Mouse (Mus musculus): ENCODE data around the gene Mmgt2.

Gene Mmgt2

DNA sequence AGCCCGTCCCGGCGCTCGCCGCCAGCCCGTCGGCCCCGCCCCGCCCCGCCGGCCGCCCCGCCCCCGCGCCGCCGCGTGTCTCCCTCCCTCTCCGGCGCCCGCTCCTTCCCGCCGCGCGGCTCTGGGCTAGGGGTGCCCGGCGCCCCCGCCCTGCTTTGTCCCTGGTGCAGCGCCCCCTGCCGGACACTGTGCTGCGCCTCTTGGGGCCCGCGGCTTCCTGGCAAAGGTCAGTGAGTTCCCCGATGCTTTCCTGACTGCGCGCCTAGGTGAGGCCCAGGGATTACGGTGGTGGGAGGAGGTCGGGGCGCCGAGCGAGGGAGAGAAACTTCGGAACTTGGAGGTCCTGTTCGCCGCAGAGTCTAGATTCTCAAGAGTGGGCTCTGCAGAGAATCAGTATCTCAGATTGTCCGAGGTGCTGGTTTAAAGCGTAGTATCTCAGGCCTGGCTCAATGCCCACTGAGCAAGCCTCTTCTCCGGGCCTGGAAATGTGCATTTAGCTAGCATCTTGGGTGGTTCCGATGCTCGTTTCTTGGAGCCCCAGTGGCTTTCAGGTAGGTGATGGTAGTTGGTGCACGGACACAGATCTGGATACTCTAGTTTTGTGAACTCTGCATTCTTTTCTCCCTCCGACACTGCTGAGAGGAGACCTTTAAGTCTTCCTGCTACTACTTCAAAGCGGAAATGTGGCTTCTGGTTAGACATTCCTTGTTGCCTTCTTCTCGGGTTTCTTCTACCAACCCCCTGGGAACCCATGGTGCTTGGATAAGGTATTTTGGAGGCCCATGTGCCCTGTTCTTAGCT lies at the start of gene Mmgt2:
Gene Mmgt2 (plus strand): TSS at position 74 of the 801 bp plus-strand sequence.
- DNase-seq (ENCODE audit: low spot score in 2 of 2) = peak; percentile 89 to 92

- DNase-seq (ENCODE audit: low spot score in 2 of 2) = no peak
Measured at GRCm38 (mm10) chr11:62601732-62602618, 46.5 kb upstream of the Mmgt2 start.

- peak; percentile 99 for DNase-seq (ENCODE audit: low spot score in 2 of 2)
Measured at GRCm38 (mm10) chr11:62602619-62603311, 45.7 kb upstream of the Mmgt2 start.

DNA sequence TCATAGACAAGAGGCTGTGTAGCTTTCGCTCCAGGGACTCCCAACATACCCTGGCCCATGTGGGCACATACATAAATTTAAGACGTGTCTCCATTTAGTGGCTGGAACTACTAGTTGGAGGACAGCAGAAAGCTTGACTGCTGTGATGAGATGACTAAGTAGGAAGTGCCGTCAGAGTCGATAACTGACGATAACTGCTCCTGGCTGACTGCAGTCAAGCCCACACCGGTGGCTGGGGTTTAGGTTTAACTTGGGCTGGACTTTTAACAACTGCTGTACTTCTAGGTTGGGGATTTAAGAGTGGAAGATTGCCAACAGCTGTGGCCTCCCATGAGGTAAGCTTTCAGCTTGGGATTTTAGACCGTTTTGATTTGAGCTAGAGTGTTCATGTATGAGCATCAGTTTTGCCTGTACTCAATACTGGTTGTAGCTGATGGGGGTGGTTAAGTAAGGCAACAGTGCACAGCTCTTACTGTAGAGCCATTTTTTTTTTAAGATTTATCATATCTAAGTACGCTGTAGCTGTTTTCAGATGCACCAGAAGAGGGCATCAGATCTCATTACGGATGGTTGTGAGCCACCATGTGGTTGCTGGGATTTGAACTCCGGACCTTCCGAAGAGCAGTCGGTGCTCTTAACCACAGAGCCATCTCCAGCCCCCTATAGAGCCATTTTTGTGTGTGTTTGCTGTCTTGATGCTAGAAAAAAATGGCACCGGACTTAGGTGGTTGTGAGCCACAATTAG lies 45.0 kb upstream of the Mmgt2 start:
- no peak for DNase-seq (ENCODE audit: low spot score in 2 of 2)

DNA sequence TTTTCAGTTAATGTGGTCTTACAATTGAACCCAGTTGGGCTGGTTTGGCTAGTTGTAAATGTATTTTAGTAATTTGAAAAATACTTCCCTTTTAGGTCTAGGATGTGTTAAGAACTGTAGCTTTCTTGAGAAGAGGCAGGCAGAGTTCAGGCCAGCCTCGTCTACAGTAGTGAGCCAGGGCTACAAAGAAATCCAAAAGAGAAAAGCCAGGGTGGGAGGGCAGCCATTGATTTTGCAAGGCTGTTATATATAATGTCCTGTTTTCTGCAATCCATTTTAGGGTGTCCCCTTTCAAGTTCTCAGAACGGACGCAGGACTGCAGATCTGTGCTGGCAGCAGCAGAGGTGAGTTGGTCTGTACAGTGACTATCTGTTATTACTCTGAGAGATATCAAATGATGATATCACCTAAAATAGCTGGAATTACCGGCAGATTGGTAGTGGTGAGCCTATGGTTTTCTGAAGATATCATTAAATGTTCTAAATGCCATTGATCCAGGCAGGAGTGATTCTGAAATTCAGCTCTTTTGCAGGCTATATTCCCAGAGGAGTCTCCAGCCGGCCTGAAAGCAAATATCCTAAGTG lies 44.2 kb upstream of the Mmgt2 start:
- no peak for DNase-seq (ENCODE audit: low spot score in 2 of 2)

GRCm38 (mm10) chr11:62604886-62605618 lies 43.4 kb upstream of the Mmgt2 start:
- no peak for DNase-seq (ENCODE audit: low spot score in 2 of 2)

DNA sequence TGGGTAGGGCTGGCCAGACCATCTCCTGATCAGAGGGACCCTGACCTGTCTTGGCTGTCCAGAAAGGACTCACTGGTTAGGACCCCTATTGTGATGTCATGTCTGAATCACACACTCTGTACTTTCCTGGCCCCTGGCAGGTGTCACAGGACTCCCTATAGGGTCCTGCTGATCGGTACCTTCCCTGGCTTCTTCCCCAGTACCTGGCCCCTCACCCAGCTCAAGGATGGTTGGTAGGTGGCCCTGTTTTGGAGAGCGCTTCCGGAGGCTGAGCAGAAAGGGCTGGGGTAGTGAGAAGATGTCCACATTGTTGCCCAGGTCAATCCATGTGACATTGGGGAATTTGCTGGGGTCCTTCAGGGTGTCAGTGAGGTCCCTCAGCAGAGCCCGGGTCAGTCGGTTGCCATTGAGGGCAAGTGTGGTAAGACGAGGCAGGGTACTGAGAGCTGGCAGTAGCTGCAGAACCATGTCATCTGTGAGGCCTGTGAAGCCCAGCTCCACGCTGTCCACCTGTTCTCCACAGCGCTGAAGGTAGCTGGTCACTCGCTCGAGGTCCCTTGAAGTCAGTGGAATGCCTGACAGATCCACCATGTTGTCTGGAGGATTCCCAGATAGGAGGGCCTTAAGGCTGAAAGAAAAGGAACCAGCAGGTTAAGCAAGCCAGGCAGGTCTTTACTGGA lies 42.7 kb upstream of the Mmgt2 start:
- no peak for DNase-seq (ENCODE audit: low spot score in 2 of 2)

- no peak for DNase-seq (ENCODE audit: low spot score in 2 of 2)
Measured at GRCm38 (mm10) chr11:62606299-62607169, 41.9 kb upstream of the Mmgt2 start.

DNA sequence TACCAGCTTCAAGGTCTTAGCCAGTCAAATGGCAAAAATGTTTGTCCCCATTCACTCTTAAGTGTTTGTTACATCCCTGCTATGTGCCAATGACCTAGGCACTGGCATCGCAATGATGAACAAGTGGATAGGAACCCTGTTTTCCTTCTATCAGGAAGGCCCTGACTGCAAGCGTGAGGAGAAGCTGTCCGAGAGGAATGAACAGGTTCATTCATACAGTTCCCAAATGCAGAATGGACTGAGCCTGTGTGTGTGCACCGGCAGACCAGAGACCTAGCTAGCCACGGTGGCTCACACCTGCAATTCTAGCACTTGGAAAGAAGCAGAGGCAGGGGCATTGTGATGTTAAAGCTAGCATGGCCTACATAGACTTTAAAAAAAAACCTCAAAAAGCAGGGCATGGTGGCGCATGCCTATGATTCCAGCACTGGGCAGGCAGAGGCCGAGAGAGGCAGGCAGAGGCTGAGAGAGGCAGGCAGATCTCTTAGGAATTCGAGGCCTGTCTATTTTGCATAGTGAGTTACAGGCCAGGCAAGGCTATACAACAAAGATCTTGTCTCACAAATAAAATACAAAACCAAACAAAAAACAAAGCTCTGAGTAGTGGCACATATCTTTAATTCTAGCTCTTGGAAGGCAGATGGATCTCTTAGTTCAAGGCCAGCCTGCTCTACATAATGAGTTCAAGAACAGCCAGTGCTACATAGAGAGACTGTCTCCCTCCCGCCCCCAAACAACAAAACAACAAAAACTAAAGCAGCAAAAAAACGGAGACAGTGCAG lies 41.1 kb upstream of the Mmgt2 start:
- DNase-seq (ENCODE audit: low spot score in 2 of 2) = no peak

DNA sequence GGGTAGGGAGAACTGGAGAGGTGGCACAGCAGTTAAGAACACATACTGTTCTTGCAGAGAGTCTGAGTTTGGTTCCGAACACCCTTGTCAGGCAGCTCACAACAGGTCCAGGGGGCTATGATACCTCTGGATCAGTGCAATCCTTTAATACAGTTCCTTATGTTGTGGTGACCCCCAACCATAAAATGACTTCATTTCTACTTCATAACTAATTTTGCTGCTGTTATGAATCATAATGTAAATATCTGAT lies 40.6 kb upstream of the Mmgt2 start:
- no peak for DNase-seq (ENCODE audit: low spot score in 2 of 2)

- DNase-seq (ENCODE audit: low spot score in 2 of 2) = no peak
Measured at GRCm38 (mm10) chr11:62608826-62609675, 39.4 kb upstream of the Mmgt2 start.

- no peak for DNase-seq (ENCODE audit: low spot score in 2 of 2)
Measured at GRCm38 (mm10) chr11:62610304-62610703, 38.2 kb upstream of the Mmgt2 start.

GRCm38 (mm10) chr11:62612604-62613003 lies 35.9 kb upstream of the Mmgt2 start:
- no peak for DNase-seq (ENCODE audit: low spot score in 2 of 2)

GRCm38 (mm10) chr11:62613657-62614365 lies 34.7 kb upstream of the Mmgt2 start:
- peak; percentile 96 to 97 for DNase-seq (ENCODE audit: low spot score in 2 of 2)

GRCm38 (mm10) chr11:62614876-62615410 lies 33.5 kb upstream of the Mmgt2 start:
- DNase-seq (ENCODE audit: low spot score in 2 of 2) = no peak

GRCm38 (mm10) chr11:62615456-62615855 lies 33.0 kb upstream of the Mmgt2 start:
- DNase-seq (ENCODE audit: low spot score in 2 of 2) = no peak
